Mouse (Mus musculus) cortical plate, adult 2 months (tissue): ENCODE results near the gene Zfp541.

Experiments
- CTCF ChIP-seq: fragments of 200-500 bp; IDR thresholded peaks from 2 replicates; pipeline ENCODE4 v1.5.1; 2011; ENCODE audit warnings: mild to moderate bottlenecking, control low read depth, low read length; ENCODE audit not compliant: insufficient read depth; ENCODE audit errors: extremely low read depth
- POLR2A ChIP-seq: fragments of 200-500 bp; IDR thresholded peaks from 2 replicates; pipeline ENCODE4 v1.6.1; 2011; ENCODE audit warnings: mild to moderate bottlenecking, low read length, control low read depth; ENCODE audit not compliant: insufficient read depth; ENCODE audit errors: extremely low read depth

DNA sequence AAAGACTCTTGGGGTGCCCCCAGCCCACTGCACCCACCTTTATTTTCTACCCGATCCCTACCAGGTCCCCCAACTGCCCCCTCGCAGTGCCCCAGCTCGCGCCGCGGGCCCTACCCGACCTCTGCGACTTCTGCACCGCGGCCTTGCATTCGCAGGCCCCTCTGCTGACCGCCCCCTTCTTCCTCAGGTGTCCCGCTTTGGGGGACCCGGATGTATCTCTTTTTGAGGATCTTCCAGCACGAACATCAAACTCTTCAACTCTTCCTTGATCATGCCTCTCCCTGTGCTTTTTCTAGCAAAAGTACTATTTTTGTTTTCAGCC is 446 bp downstream of the Zfp541 start:
- TF ChIP-seq CTCF (no peak), POLR2A (no peak)
